Mouse (Mus musculus): ENCODE data around the gene Mfap3l. TPM values are rescaled to one million over a fixed set of nuclear protein-coding genes. Genes with fewer than 3 reads are reported as not detected.
"Not testable (repeated sequence)": the region's sequence is repeated elsewhere in the genome, so short reads cannot be mapped to it uniquely, and the experiment has no call there.

Mfap3l gene
- total and polyA plus RNA-seq, 3 experiments, result 0.43 to 3.0 (median 2.8) TPM

DNA sequence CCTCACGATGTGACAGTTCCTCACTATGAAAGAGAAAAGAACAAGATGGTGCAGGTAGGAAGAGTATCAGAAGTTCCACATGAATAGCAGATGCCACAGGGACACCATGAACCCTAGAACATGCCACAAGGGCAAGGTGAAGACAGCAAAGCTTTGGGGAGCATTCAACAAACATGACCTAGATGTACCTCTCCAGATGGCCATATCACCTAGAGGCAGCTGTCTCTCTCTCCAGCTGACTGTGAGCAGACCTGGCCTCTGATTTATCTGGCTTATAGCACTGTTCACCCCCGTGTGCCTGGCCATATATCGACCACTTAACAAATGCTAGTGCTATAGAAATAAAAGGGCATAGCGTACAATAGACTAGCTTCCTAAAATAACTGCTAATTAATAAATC is 17.5 kb downstream of the Mfap3l start:
- no peak for DNase-seq

DNA sequence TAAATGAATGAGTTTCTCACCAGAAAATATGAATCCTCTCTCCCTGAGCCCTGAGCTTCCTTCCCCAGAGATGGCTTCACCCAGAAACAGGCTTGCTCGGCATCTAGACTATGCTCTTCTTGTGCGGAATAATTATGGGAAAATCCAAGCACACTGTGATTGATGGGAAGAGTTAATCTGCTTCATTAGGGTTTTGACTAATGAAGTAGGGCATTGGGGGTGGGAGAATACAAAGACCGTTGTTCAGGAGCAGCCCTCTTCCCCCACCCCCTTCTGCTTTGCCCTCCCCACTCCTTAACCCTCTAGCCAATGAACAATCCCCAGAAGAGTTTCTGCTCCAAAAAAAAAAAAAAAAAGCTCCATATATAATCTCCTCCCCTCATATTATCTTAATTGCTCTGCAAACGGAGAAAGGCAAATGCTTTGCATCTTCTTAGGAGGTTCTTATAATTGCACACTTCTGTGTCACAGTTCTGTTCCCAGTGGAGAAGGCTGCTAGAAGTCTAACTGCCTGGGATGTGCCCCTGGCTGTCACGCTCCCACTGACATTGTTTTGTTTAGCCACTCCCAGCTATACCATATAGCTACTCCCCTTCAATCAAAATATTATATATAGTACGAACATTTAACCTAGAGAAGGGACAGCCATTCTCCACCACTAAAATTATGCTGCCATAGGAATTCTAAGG is 24.9 kb downstream of the Mfap3l start:
- no peak for DNase-seq

GRCm38 (mm10) chr8:60658114-60658500 is 25.5 kb downstream of the Mfap3l start:
- no peak for DNase-seq

DNA sequence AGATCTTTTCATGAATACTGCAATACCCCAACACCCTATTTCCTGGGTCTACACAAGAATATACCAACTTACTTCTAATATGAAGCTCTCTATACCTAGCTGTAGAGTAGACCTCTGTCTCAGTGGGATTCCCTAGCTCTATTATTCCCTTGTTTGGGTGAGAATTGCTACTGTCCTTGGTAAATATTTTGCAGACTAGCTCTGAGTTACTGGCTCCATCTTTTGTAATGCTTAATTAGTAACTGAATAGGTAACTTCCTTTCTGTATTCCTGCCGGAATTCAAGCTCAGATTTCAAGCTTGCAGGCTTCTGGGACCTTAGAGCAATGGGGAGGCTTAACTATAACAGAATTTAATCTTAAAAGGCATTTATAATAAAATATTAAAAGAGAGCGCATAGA is 26.1 kb downstream of the Mfap3l start:
- not testable (repeated sequence) for DNase-seq

- DNase-seq, result no peak
Measured at GRCm38 (mm10) chr8:60659721-60660120, 27.1 kb downstream of the Mfap3l start.

- no peak for DNase-seq
Measured at GRCm38 (mm10) chr8:60661191-60661590, 28.6 kb downstream of the Mfap3l start.

DNA sequence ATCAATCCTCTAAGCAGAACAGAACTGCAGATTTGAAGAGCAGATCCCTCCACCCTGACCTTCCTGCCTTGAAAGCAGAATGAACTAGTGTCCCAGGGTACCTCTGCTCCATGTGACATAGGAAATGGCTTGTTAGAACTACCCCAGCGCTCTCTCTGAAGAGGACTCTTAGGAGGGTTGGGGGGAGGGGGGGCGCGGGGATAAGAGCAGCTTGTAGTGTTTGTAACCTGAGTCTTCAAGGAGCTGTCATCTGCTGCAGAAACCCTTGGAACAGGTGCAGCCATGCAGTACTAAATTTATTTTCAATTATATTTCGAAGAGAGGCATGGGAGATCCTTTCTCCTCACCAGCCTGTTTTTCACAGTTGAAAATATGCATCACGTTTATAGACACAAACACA is 30.9 kb downstream of the Mfap3l start:
- no peak for DNase-seq

- no peak for DNase-seq
Measured at GRCm38 (mm10) chr8:60665821-60666220, 33.2 kb downstream of the Mfap3l start.

DNA sequence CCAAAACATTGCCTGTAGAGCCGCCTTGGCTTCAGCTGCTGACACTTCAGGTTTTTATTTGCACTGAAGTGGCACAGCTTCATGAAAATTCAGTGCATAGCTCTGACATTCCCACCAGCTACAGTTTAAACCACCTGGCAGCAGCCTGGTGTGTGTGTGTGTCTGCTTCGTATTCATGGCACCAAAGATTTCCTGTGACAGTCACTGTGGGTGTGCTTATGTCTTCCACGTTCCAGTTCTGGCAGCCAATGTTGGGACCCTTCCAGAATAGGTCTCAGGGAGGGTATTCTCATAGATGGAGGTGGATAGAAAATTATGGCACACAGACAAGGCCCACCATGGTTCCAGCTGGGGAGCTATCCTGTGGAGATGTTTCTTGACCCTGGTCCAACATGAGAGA is 34.2 kb downstream of the Mfap3l start:
- DNase-seq, result no peak

GRCm38 (mm10) chr8:60678590-60678989 is 46.0 kb downstream of the Mfap3l start:
- DNase-seq, result no peak

- no peak for DNase-seq
Measured at GRCm38 (mm10) chr8:60681811-60682210, 49.2 kb downstream of the Mfap3l start.

DNA sequence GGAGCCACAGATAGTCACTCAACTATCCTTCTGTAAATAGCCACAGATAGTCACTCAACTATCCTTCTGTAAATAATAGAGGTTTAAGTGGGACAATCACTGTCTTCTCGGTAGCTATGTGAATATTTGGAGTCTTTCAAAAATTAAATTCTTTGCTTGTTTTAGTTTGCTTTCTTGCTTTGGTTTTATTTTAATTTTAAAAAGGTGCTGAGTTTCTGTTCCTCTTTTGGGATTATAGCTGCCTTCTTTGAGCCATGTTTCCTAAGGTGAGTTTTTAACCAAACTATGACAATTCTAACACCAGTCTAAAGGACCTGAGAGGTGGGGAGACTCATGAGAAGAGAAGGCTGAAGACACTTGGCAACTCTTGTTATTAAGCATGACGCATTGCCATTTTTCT is 49.7 kb downstream of the Mfap3l start:
- DNase-seq, result no peak

DNA sequence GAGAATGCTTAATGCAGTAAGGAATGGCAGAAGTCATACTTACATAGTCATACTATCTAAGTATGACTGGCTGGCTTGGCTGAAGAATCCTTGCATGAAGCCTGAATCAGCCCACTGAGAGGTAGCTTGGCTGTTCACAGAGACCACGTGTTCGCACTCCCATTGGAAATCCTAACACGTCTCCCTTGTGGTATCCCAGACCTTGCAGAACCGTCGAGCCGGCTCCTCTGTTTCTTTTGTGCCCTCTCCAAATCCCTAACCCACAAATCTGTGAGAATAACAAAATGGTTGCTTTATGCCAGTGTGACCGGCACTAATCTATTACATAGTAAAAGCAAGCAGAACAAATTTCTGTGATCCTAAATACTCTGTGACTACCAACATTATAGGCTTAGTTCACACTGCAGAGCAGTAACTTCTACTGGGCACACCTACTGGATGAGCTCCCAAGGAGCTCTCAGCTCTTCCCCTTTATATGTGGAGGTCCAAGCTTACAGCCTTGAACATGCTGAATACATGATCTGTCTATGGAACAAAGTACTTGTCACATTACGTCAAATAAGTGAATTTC is 79.0 kb downstream of the Mfap3l start:
- no peak for DNase-seq

DNA sequence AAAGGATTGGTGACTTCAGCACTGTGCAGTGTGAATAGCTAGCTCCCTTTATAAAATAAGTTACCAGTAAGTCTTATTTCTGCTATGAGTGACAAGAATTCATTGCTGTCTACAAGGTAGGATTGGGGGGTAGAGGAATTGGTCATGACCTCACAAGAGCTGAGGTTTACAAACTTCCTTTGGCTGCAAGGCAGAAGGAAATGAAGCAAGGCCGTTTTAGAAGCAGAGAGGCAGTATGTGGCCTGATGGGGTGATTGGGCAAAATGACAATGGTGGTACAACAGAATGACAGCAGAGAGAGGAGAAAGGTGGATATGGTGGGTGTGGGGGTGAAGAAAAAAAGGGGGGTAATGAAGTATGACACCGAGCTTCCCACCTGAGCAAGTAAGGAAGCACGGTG is 82.1 kb downstream of the Mfap3l start:
- DNase-seq, result no peak

DNA sequence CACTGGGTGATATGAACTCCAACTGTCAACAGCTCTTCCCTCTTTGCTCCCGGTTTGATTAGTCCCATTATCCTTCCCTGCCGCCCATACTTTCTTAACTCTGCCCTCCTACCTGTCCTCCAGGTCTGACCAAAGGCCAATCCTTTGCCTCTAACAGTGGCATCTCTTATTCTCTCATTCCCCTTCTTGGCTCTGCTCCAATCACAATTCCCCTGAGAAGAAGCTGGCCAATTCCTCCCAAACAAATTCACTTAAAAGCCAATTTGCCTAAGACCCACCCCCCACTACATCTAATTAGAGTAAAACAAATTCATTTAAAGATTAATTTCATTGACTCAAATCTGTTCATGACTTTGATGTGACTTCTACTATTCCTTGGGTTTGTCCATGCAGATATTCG is 86.1 kb downstream of the Mfap3l start:
- no peak for DNase-seq

Other genes with a start within 250 kb of the Mfap3l start
- gene Gm10283, start 129.6 kb upstream of the Mfap3l start, total RNA-seq (2021), result not detected
- not detected in 2 replicates for gene Gm10283, start 129.6 kb upstream of the Mfap3l start, polyA plus RNA-seq (2012; rRNA removed)
- gene Aadat, start 126.9 kb upstream of the Mfap3l start, total RNA-seq (2021), result under 1 TPM; 0.17 to 0.23 TPM
- gene Aadat, start 126.9 kb upstream of the Mfap3l start, polyA plus RNA-seq (2012; rRNA removed), result not detected in 2 replicates

Data from adrenal gland, adult 2 months (tissue).